Mouse (Mus musculus) liver, embryonic 11.5 days (tissue): ENCODE measurements around the gene Dab1. TPM values are rescaled to one million over a fixed set of nuclear protein-coding genes. Genes with fewer than 3 reads are reported as not detected.

Source experiments
- ATAC-seq: fragments of 200-750 bp; cut with Nextera tagmentation; replicated peaks from 2 replicates; pipeline ENCODE4 v1.8.0; 2017; ENCODE audit warnings: moderate number of reproducible peaks, mild to moderate bottlenecking, moderate TSS enrichment, moderate library complexity; ENCODE audit not compliant: low FRiP score
- DNase-seq: peaks from one replicate; pipeline ENCODE4 v3.0.0-alpha.2; 2017; ENCODE audit warnings: low spot score
- H3K27ac ChIP-seq: fragments of 300-500 bp; sonication (generic); 2 replicates; pipeline ENCODE4 v1.5.1; 2014; ENCODE audit warnings: mild to moderate bottlenecking, low read depth, low read length, control low read depth
- H3K27me3 ChIP-seq: fragments of 300-500 bp; sonication (generic); replicated peaks from 2 replicates; pipeline ENCODE4 v1.6.1; 2014; ENCODE audit warnings: low read length, mixed read lengths; ENCODE audit not compliant: control insufficient read depth, insufficient read depth
- H3K36me3 ChIP-seq: fragments of 300-500 bp; sonication (generic); 2 replicates; pipeline ENCODE4 v1.6.1; 2014; ENCODE audit warnings: mild to moderate bottlenecking, low read length, moderate library complexity, mixed read lengths; ENCODE audit not compliant: control insufficient read depth, insufficient read depth
- H3K4me1 ChIP-seq: fragments of 300-500 bp; sonication (generic); replicated peaks from 2 replicates; pipeline ENCODE4 v1.6.1; 2014; ENCODE audit warnings: low read length, mixed read lengths; ENCODE audit not compliant: control insufficient read depth, insufficient read depth
- H3K4me2 ChIP-seq: fragments of 300-500 bp; sonication (generic); 2 replicates; pipeline ENCODE4 v1.6.1; 2014; ENCODE audit warnings: mild to moderate bottlenecking, control low read depth, moderate library complexity
- H3K4me3 ChIP-seq: fragments of 300-500 bp; sonication (generic); 2 replicates; pipeline ENCODE4 v1.5.1; 2014; ENCODE audit warnings: low read depth, low read length, control low read depth
- H3K9ac ChIP-seq: fragments of 300-500 bp; sonication (generic); 2 replicates; pipeline ENCODE4 v1.6.1; 2014; ENCODE audit warnings: low read depth, low read length, control low read depth
- H3K9me3 ChIP-seq: fragments of 300-500 bp; sonication (generic); 2 replicates; pipeline ENCODE4 v1.6.1; 2016; ENCODE audit warnings: low read length, inconsistent platforms, mixed read lengths; ENCODE audit not compliant: control insufficient read depth
- WGBS: fragments of 180-500 bp; shearing (Covaris S2); extraction: QIAGEN DNeasy Blood & Tissue Kit; methylation state at CpG from one replicate; pipeline ENCODE4 v1.1.7; 2014; 5-methylcytosine and 5-hydroxymethylcytosine counted together
- polyA plus RNA-seq: library from polyadenylated mRNA; unstranded; fragments of >200 nt; fragmentation: Nextera tagmentation; extraction: Ambion mirVana; gene quantifications from 2 replicates; pipeline ENCODE4 v1.2.1, GENCODE M21; 2014

Gene Dab1
- polyA plus RNA-seq, 1 experiment from 2014 or later: 1.8 TPM

GRCm38 (mm10) chr4:103881641-103882040 lies 262.5 kb downstream of the Dab1 start:
- Histone ChIP-seq H3K4me1 (no peaks in the 10 kb centered on the region), H3K9me3 (no peaks in the 10 kb centered on the region), H3K36me3 (no peaks in the 10 kb centered on the region), H3K27ac (no peak overlapping the region), H3K9ac (no peak overlapping the region), H3K4me3 (no peak overlapping the region), H3K27me3 (no peaks in the 10 kb centered on the region), H3K4me2 (no peak overlapping the region)
- WGBS: 65% methylated on average over 3 of the region's 3 CpGs
- DNase-seq (no peak), ATAC-seq (no peak)

- H3K27me3 ChIP-seq: no peaks in the 10 kb centered on the region
- H3K9me3 ChIP-seq: no peaks in the 10 kb centered on the region
- no peaks in the 10 kb centered on the region for H3K4me1 ChIP-seq
- DNase-seq (no peak), ATAC-seq (no peak)
- no peak overlapping the region for H3K27ac ChIP-seq
- H3K36me3 ChIP-seq: no peaks in the 10 kb centered on the region
- H3K4me3 ChIP-seq: no peak overlapping the region
- no peak overlapping the region for H3K4me2 ChIP-seq
- 72% methylated on average over 2 of the region's 2 CpGs for WGBS
- H3K9ac ChIP-seq: no peak overlapping the region
Observed at GRCm38 (mm10) chr4:103888086-103888485, 268.9 kb downstream of the Dab1 start.

- no peaks in the 10 kb centered on the region for H3K27me3 ChIP-seq
- no peak for ATAC-seq
- WGBS: 90% methylated on average over 3 of the region's 3 CpGs
Observed at GRCm38 (mm10) chr4:103889110-103889509, 270.0 kb downstream of the Dab1 start.

GRCm38 (mm10) chr4:103896806-103897205 lies 277.6 kb downstream of the Dab1 start:
- Histone ChIP-seq H3K27me3 (no peaks in the 10 kb centered on the region), H3K9me3 (no peaks in the 10 kb centered on the region), H3K9ac (no peak overlapping the region), H3K4me3 (no peak overlapping the region), H3K36me3 (no peaks in the 10 kb centered on the region), H3K4me1 (no peaks in the 10 kb centered on the region), H3K27ac (no peak overlapping the region), H3K4me2 (no peak overlapping the region)
- DNase-seq (no peak), ATAC-seq (no peak)
- WGBS: 81% methylated on average over 4 of the region's 4 CpGs

More at GRCm38 (mm10) chr4:103889110-103889509, 270.0 kb downstream of the Dab1 start:
- Histone ChIP-seq H3K4me1 (no peaks in the 10 kb centered on the region), H3K36me3 (no peaks in the 10 kb centered on the region), H3K4me3 (no peak overlapping the region), H3K9me3 (no peaks in the 10 kb centered on the region), H3K27ac (no peak overlapping the region), H3K4me2 (no peak overlapping the region), H3K9ac (no peak overlapping the region)
- DNase-seq: no peak

GRCm38 (mm10) chr4:103897702-103898101 lies 278.5 kb downstream of the Dab1 start:
- ATAC-seq (no peak), DNase-seq (no peak)
- no peaks in the 10 kb centered on the region for H3K36me3 ChIP-seq
- no peak overlapping the region for H3K4me2 ChIP-seq
- H3K9ac ChIP-seq: no peak overlapping the region
- H3K27me3 ChIP-seq: no peaks in the 10 kb centered on the region
- WGBS: 78% methylated on average over 6 of the region's 6 CpGs
- no peak overlapping the region for H3K4me3 ChIP-seq
- H3K27ac ChIP-seq: no peak overlapping the region
- H3K9me3 ChIP-seq: no peaks in the 10 kb centered on the region
- H3K4me1 ChIP-seq: no peaks in the 10 kb centered on the region

GRCm38 (mm10) chr4:103911441-103911840 lies 292.3 kb downstream of the Dab1 start:
- DNase-seq: no peak
- 73% methylated on average over 4 of the region's 4 CpGs for whole genome bisulfite sequencing
- Histone ChIP-seq H3K27me3 (no peaks in the 10 kb centered on the region), H3K4me1 (no peaks in the 10 kb centered on the region), H3K4me2 (no peak overlapping the region), H3K9ac (no peak overlapping the region), H3K36me3 (no peaks in the 10 kb centered on the region), H3K27ac (no peak overlapping the region), H3K4me3 (no peak overlapping the region), H3K9me3 (no peaks in the 10 kb centered on the region)
- no peak for ATAC-seq

GRCm38 (mm10) chr4:103912071-103912470 lies 292.9 kb downstream of the Dab1 start:
- DNase-seq (no peak), ATAC-seq (no peak)
- no peaks in the 10 kb centered on the region for H3K27me3 ChIP-seq
- H3K9ac ChIP-seq: no peak overlapping the region
- no peaks in the 10 kb centered on the region for H3K36me3 ChIP-seq
- H3K27ac ChIP-seq: no peak overlapping the region
- H3K4me2 ChIP-seq: no peak overlapping the region
- no peaks in the 10 kb centered on the region for H3K4me1 ChIP-seq
- no peak overlapping the region for H3K4me3 ChIP-seq
- H3K9me3 ChIP-seq: no peaks in the 10 kb centered on the region
- WGBS: 83% methylated on average over 6 of the region's 6 CpGs

- WGBS: 62% methylated on average over 3 of the region's 3 CpGs
- Histone ChIP-seq H3K4me3 (no peak overlapping the region), H3K9ac (no peak overlapping the region), H3K4me1 (no peaks in the 10 kb centered on the region), H3K27ac (no peak overlapping the region), H3K36me3 (no peaks in the 10 kb centered on the region), H3K4me2 (no peak overlapping the region), H3K27me3 (no peaks in the 10 kb centered on the region), H3K9me3 (no peaks in the 10 kb centered on the region)
- ATAC-seq (no peak), DNase-seq (no peak)
Observed at GRCm38 (mm10) chr4:103922431-103922931, 303.3 kb downstream of the Dab1 start.

- 46% methylated on average over 5 of the region's 5 CpGs for WGBS
- H3K27ac ChIP-seq: no peak overlapping the region
- no peak overlapping the region for H3K4me2 ChIP-seq
- no peaks in the 10 kb centered on the region for H3K36me3 ChIP-seq
- no peaks in the 10 kb centered on the region for H3K9me3 ChIP-seq
- ATAC-seq: no peak
- no peaks in the 10 kb centered on the region for H3K4me1 ChIP-seq
- no peak overlapping the region for H3K9ac ChIP-seq
- no peak for DNase-seq
- H3K4me3 ChIP-seq: no peak overlapping the region
- no peaks in the 10 kb centered on the region for H3K27me3 ChIP-seq
Observed at GRCm38 (mm10) chr4:103926682-103927081, 307.5 kb downstream of the Dab1 start.
